Mouse (Mus musculus): ENCODE measurements around the gene Scarb2.

Scarb2 gene

DNA sequence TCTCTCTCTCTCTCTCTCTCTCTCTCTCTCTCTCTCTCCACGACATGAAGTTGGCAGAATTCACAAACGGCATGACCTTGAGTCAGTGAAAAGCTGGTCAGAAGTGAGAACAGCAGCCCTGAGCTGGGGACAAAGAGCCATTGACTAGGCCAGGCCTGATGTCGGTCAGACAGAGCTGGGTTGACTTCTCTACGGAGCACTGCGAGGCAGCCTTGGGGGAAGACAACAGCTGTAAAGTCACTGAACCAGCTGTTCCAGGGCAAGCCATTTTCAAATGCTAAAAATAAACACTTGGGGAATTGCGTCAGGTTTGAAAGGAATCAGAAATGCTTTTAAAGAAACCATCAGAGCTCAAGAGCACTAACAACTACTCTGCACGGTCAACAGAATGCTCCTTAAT lies 13.2 kb downstream of the Scarb2 start:
- DNase-seq (ENCODE audit: low spot score in 2 of 2): peak in 1 of 2 experiments; percentile 26

DNA sequence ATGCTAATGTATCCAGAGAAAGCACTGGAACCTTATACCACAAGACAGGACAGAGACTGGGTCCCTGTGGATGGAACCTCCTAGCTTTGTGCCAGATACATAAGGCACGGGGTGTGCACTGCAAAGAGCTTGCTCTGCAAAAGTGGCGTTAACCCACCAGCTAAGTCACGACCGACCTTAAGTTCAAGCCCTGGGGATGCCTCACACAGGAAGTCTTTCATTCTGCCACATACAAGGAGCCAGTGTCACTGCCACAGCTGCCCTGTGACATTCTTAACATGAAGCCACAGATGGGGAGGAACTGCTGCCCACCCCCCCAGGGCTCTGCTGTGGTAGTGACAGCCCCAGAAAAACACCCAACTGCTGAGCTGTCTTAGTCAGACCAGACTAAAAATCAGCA lies 15.9 kb downstream of the Scarb2 start:
- no peak for DNase-seq (ENCODE audit: low spot score in 2 of 2)

DNA sequence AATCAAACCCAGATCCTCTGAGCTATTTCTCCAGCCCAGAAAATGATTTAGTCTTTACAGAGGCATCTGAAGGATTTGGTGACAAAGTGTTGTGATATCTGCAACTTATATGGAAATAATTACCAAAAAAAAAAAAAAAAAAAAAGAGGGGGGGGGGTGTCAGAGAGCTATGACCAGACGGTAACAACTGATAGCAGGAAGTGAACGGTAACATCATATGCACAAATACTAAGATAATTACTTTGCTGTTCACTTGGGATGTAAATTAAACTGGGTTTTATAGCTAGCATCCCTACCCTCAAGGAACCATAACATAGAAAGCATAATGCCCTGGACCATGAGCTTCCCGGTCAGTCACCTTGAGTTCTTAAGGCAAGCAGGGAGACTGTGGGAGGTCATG lies 16.3 kb downstream of the Scarb2 start:
- no peak for DNase-seq (ENCODE audit: low spot score in 2 of 2)

DNA sequence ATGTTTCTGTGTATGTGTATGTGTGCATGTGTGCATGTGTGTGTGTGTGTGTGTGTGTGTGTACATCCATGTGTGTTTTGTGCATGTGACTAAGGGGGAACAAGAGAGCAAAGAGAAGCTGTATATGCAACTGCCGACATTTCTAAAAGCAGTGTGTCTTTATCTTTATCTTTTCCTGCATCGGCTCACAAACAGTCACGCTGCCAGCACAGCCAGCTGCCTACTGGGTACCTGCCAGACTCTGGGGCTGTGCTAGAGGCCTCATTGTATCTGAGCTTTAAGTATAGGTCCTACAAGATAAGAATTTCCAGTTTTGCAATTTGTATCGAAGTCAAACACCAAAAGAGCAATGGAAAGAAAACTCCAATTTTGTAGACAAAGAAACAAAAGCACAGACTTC lies 17.1 kb downstream of the Scarb2 start:
- DNase-seq (ENCODE audit: low spot score in 2 of 2): peak in 1 of 2 experiments; percentile 38

DNA sequence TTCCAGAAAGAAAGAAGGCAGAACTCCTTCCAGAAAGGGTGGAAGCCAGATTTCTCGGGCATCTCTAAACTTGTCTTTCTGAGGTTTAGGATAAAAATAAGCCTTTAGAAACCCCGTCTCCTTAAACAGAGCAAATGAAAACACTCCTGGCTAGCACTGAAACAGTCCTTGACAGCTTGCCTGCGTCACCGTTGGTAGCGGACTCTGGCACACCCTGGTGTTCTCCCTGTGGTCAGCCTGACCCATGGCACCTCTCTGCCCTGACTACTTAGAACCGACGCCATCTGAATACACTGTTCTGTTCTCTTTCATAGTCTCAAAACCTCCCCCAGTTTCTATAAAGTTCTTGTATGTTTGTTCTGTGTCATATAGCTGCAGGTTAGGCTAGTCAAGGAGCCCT lies 17.7 kb downstream of the Scarb2 start:
- peak in 1 of 2 experiments; percentile 47 for DNase-seq (ENCODE audit: low spot score in 2 of 2)

DNA sequence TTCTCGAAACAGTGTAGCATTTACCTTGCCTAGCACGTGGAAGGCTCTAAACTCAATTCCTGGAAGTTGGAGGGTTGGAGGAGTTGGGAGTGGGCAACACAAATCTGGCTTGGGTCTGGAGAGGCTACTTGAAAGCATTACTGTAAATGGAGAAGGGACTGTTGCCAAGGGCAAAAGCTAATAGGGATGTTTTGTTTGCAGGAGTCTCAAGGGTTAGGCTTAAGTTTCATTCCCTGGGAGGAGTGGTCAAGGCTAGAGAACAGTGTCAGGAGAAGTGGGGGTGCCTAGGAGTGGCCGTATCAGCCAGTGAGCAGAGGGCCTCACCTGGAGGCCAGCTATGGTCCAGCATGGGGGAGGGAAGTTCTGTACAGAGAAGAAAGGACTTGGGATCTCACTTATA lies 18.2 kb downstream of the Scarb2 start:
- DNase-seq (ENCODE audit: low spot score in 2 of 2): no peak

DNA sequence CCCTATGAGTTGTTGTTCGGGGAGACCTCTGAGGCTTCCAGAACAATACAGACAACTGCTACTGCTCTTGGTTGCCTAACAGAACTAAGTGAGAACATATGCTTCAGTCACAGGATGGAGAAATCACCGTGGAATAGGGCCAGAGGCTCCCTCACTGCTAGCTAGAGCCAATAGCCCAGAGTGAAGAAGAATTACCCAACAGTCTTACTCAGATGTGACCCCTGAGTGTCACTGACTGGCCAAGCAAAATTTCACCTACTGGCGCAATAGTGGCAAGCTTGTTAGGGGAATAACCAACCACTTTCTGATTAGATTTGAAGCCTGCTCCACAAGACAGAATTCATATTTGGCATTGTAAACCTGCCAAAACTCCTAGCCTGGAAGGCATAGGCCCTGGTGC lies 19.9 kb downstream of the Scarb2 start:
- DNase-seq (ENCODE audit: low spot score in 2 of 2): peak in 1 of 2 experiments; percentile 54

DNA sequence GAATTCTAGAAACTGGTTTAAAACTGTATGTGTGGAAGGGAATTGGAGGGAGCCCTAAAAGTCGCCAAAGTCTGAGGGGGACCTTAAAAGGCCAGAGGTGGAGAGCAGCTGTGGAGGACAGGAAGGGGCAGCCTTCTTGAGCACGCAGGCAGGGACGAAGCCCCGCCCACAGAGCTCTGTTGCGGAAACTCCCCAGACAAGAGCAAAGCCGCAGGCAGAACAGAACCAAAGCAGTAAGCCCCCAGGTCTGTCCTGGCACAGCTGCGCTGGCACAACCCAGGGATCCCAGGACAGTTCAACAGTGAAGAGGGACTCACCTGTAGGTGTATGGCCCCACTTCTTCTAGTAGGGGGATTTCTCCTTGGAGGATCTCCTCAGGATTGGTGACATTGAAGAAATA lies 21.8 kb downstream of the Scarb2 start:
- no peak for DNase-seq (ENCODE audit: low spot score in 2 of 2)

DNA sequence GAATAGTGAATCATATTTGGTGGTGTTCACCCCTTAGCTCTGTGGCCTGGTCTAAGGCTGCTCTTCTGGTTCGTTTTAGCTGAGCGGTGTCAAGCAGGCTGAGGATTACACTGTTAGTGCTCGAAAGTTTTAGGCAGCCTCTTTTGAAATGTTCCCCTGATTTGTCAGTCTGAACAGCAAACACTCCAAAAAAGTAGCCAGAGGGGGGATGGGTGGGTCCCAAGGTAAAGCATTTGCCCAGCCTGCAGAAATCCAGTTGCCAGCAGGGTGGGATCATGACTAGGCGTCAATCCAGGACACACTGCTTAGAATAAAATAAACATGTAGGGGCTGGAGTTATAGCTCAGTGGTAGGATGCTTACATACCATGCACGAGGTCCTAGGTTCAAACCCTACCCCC lies 33.8 kb downstream of the Scarb2 start:
- no peak for DNase-seq (ENCODE audit: low spot score in 2 of 2)

DNA sequence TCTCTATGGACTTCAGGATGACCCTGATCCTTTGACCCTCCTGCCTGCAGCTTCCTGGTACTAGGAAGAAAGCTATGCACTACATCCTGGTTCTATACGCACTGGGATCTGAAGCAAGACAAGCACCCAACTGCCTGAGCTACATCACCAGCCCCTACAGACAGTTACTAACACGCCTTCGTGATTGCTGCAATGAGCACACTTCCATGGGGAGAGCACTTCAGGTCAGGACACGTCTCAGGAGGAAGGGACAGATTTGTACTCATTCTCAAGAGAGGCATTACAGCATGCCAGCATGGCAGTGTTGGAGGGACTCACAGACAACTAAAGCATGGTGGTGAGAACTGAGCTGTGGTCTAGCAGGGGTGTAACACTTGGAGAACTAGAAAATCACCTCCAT lies 35.1 kb downstream of the Scarb2 start:
- peak in 1 of 2 experiments; percentile 46 for DNase-seq (ENCODE audit: low spot score in 2 of 2)

DNA sequence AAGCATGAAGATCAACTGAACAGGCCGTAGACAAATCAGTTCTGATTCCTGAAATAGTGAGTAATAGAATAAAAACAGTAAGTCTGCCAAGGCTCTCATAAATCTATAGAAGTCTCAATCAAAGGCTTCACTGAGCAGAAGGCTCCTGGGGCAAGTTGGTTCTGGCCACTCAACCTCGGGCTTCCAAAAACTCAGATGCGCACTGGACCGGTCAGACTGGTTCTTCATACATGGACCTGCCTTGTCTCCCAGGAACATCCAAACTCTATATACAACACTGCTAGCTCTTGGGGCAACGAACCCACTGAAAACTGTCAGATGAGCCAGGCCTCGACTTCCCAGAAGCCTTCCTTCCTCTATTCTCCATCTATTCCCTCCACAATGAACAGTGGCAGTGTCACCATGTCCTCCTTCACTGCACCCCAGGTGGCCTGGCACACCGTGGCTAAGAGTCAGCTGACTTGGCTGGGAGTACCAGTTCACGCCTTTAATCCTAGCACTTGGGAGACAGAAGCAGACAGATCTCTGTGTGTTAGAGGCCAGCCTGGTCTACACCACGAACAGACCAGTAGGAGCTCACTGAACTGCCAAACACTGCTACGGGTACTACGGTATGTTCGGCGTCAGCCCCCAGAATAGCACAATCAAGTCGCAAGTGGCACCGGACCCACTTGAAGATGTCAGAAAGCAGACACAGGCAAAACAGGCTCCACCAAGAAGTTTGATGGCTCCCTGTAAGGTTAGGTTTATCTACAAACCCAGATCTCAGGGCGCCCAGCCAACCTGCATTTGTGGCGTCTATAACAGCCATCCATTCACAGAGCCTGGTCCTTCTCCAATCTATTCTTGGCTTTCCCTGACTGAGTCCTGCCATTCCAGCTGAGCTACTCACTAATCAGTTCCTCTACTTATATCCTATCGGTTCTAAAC lies 37.2 kb downstream of the Scarb2 start:
- DNase-seq (ENCODE audit: low spot score in 2 of 2): peak; percentile 57 to 62

DNA sequence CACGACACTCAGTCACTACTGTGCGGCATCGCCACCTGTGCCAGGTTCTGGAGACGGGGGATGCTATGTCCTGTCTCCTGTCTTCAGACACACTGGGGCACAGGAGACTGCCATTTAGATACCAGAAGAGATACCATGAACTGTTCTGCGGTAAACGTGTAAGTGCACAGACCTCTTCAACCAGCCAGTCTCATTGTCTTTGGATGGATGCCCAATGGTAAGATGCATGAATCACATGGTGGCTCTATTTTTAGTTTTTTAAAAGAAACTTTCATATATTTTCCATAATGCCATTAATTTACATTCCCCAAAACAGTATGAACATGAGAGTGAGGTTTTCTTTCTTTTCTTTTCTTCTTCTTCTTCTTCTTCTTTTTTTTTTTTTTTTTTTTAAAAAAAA lies 38.4 kb downstream of the Scarb2 start:
- DNase-seq (ENCODE audit: low spot score in 2 of 2): no peak

DNA sequence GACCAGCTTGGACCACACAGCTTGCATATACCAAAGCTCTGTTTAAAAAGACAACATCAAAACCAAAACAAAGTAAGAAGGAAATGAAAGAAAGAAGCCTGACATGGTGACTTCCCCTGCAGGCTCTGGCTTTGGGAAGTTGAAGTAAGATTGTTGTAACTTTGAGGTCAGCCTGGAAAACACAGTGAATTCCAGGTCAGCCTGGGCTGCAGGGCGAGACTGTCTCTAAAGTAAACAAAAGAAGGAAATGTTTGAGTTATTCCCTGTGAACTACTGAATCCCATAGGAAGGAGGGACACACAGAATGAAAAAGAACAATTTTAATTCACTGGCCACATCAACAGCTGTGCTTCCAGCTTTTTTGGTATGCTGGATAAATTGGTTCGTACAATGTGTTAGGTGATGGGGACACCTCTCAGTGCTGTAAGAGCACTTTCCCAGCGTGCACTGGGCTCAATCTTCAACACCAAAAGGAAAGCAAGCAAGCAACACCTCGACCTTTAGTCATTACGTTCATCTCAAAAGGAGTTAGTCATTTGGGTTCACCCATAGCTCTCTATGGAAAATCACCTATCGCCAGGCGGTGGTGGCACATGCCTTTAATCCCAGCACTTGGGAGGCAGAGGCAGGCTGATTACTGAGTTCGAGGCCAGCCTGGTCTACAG lies 39.4 kb downstream of the Scarb2 start:
- no peak for DNase-seq (ENCODE audit: low spot score in 2 of 2)

DNA sequence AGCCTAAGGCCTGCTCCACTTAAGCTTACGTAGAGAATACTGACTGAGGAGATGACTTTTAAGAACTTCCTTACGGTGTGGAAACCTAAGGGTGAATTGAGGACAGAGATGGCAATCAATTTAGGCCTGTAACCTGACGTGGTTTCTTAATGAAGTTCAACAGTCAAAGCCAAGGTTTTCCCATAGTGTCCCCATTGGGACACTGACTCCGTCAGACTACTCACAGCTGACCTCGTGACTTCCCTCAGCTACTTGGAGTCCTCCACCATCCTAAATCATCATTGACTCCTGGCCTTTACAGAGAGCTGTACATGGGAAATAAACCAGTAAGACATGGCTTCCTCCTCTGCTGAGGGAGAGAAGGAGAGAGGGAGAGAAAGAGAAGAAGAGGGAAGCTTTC lies 41.1 kb downstream of the Scarb2 start:
- DNase-seq (ENCODE audit: low spot score in 2 of 2): no peak

DNA sequence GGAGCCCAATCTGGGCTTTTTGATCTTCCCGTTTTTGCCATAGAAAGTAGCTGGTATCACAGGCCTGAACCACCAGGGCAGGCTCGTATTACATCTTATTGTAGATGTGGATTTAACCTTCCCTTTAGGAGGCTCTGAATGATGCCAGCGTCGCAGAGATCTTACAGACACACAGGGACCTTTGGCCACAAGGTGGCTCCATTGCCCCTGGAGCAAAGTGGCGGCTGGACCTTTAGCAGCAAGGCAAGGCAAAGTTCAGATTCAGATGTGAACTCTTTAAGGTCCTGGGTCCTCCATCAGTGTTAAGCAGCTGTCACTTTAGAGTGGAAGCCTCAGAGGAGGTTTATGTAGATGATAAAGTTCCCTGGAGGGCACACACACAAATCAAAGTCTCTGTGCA lies 45.3 kb downstream of the Scarb2 start:
- peak; percentile 65 to 66 for DNase-seq (ENCODE audit: low spot score in 2 of 2)

DNA sequence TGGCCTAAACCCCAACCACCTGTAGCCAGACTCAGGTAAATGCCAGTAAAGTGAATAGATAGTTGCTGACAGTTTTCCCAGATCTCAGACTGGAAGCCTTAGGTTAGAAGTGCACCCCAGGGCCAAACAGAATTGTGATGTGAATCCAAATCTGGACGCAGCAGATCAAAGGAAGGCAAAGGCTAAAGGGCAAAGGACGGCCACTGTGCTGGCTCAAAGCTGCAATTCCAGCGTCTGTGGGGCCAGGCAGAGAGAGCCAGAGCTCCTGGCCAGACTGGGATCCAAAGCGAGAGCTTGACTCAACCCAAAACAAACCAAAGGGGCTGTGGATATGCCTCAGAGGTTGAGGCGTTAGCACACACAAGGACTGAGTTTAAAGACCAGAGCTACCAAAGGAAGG lies 47.9 kb downstream of the Scarb2 start:
- no peak for DNase-seq (ENCODE audit: low spot score in 2 of 2)

DNA sequence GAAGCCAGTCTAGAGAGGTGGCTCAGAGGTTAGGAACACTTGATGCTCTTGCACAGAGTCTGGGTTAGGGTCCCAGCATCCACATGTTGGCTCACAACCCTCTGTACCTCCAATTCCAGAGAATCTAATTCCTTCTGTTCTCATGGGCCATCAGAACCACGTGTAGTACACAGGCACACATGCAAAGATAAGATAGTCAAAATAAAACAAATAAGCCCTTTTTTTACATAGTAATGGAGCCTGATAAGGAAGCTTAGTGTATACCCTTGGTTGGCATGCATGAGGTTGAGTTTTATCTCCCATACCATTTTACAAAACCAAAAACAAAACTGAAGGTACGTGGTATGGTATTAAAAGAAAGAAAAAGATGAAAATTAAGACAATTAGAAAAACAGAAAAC lies 49.2 kb downstream of the Scarb2 start:
- DNase-seq (ENCODE audit: low spot score in 2 of 2): no peak

DNA sequence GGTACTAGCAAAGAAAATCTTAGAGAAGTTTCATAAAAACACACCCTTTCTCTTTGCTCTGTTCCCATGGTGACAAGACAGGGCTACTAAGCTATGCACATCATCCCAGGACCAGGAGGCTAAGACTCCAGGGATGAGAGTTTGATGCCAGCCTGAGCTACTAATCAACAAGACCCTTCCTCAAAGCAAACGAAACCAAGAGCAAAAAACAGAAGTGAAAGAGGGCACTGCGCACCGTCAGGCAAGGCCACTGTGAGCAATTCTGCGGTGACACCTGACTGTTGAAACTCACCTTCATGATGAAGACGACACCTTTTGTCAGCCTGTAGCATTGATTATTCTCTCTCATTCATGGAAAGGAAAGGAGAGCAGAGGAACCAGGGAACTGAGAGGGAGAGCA lies 53.8 kb downstream of the Scarb2 start:
- DNase-seq (ENCODE audit: low spot score in 2 of 2): no peak

DNA sequence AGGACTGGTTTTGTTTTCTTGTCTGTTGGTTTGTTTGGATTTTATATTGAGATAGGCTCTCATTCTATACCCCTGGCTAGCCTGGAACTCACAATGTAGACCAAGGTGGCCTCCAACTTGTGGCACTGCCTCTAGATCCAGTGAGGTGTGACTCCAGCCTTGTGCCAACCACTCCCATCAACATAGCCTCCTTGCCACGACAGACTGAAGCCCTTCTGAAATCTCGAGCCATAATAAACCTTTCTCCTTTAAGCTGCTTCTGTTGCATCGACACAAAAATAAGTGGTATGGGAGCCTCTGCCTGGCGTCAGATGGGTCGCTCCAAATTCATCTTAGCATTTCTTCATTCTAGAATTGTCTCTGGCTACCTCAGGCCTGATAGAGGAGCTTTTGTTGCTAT lies 59.9 kb downstream of the Scarb2 start:
- DNase-seq (ENCODE audit: low spot score in 2 of 2): no peak

DNA sequence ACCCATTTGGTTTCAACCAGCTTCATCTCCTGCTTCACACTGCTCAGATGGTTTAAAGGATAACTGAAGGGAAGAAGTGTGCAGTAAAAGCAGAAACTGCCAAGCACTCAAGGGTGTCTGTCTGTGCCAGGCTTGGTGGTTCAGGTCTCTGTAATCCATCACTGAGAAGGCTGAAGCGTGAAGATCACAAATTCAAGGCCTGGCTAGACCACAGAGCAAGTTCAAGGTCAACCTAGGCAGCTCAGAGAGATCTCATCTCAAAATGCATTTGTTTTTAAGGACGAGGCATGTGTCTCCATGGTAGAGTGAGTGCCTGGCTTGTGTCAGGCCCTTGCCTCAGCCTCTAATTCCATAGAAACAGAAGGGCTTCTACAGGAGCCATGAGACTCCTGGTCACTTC lies 61.6 kb downstream of the Scarb2 start:
- no peak for DNase-seq (ENCODE audit: low spot score in 2 of 2)

DNA sequence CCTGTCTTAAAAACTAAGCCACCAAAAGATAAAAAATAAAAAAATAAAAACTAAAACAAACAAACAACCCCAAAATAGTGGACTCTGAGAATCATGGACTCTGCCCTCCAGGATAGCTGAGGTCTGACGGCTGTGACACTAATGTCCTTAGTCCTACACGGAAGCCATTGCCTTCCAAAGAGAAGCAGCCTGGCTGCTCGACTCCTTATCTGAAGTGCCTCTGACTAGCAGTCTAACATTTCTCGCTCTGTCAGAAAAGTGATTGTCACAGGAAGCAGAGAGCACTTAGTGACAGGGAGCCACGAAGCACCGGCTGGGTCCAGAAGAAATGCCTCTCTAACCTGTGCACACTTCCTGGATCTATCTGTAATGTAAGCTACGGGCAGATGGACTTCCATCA lies 63.7 kb downstream of the Scarb2 start:
- no peak for DNase-seq (ENCODE audit: low spot score in 2 of 2)

DNA sequence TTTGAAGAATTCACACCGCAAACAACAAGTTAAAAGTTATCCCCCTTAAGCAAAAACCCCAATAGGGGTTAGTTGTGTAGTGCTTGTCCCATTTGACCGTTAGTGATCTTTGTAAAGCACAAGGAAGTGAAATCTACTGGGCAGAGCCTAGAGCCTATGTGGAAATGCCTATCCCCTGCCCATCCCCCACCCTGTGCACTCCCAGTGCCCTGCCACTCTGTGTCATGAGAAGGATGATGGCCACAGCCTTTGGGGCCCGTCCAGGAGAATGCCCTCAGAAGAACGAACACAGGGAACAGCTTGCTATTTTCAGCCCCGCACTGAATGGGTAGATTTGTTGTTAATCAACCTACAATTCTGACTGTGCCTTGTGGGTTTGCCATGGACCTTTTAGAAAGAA lies 65.1 kb downstream of the Scarb2 start:
- DNase-seq (ENCODE audit: low spot score in 2 of 2): peak in 1 of 2 experiments; percentile 44

DNA sequence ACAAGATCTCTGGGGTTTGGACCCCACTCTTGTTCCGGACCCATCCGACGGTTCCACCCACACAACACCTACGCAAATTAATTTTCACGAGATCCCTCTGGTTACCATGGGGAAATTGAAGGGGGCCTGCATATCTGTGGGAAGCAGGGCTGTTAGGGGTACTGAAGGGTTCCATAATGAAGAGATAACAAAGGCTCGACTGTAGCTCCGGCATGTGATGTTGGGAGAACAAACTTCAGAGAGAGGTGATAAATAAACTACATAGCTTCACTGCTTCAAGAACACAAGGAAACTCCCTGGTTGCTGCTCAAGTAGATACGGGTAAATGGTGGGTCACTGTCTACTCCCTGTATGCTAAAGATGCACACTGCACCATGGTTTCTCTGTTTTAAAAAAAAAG lies 68.1 kb downstream of the Scarb2 start:
- DNase-seq (ENCODE audit: low spot score in 2 of 2): no peak

Data from urinary bladder, postnatal 36 days (tissue).